Mouse (Mus musculus): Measurements from ENCODE around the gene Gm5788.
"Not testable (repeated sequence)": the region's sequence is repeated elsewhere in the genome, so short reads cannot be mapped to it uniquely, and the experiment has no call there.

The Gm5788 gene

GRCm38 (mm10) chr12:87494421-87494820, at the start of gene Gm5788:
Gm5788 (plus strand) TSS chr12:87494721.
- not testable (repeated sequence) for DNase-seq (ENCODE audit: low read depth, low spot score)

- DNase-seq (ENCODE audit: low read depth, low spot score), result no peak
Measured at GRCm38 (mm10) chr12:87449456-87449855, 45.1 kb upstream of the Gm5788 start.

- no peak for DNase-seq (ENCODE audit: low read depth, low spot score)
Measured at GRCm38 (mm10) chr12:87464678-87465297, 29.7 kb upstream of the Gm5788 start.

GRCm38 (mm10) chr12:87470263-87471136, 24.0 kb upstream of the Gm5788 start:
- DNase-seq (ENCODE audit: low read depth, low spot score), result no peak

- DNase-seq (ENCODE audit: low read depth, low spot score), result no peak
Measured at GRCm38 (mm10) chr12:87471421-87471963, 23.0 kb upstream of the Gm5788 start.

GRCm38 (mm10) chr12:87471964-87472786, 22.3 kb upstream of the Gm5788 start, which contains the start of gene Snw1:
Snw1 (minus strand) TSS chr12:87472274.
- peak; percentile 95 for DNase-seq (ENCODE audit: low read depth, low spot score)

GRCm38 (mm10) chr12:87474756-87475155, 19.8 kb upstream of the Gm5788 start:
- no peak for DNase-seq (ENCODE audit: low read depth, low spot score)

GRCm38 (mm10) chr12:87482482-87482881, 12.0 kb upstream of the Gm5788 start:
- not testable (repeated sequence) for DNase-seq (ENCODE audit: low read depth, low spot score)

GRCm38 (mm10) chr12:87488683-87489082, 5.8 kb upstream of the Gm5788 start:
- DNase-seq (ENCODE audit: low read depth, low spot score), result not testable (repeated sequence)

GRCm38 (mm10) chr12:87514016-87514415, 19.5 kb downstream of the Gm5788 start, which contains the start of gene Gm8300:
Gm8300 (plus strand) TSS chr12:87514316.
- DNase-seq (ENCODE audit: low read depth, low spot score), result not testable (repeated sequence)

GRCm38 (mm10) chr12:87519616-87520015, 25.1 kb downstream of the Gm5788 start:
- DNase-seq (ENCODE audit: low read depth, low spot score), result not testable (repeated sequence)

GRCm38 (mm10) chr12:87543927-87544326, 49.4 kb downstream of the Gm5788 start:
- DNase-seq (ENCODE audit: low read depth, low spot score), result no peak

All from retina, postnatal 7 days (tissue).